28 mouse cellular contexts compared by ENCODE assay signal in genomic region chr14:10880749-10881148, GRCm38 (mm10).
"Had no signal": no experiment of that assay in that cellular context is flagged by ENCODE, and none has a peak within 500 bp of the region (broad histone marks: within the 10 kb centered on the region; RNA-seq: fewer than 3 reads in every experiment).

No protein-coding gene starts in this region.

- H3K27ac ChIP-seq: gastrocnemius, adult 2 months; heart, adult 2 months; heart, embryonic 13.5 days; heart, embryonic 15.5 days; hindbrain, embryonic 13.5 days; hindbrain, embryonic 15.5 days; hindbrain, postnatal 0 days; kidney, embryonic 15.5 days; limb, embryonic 10.5 days; limb, embryonic 12.5 days; liver, embryonic 13.5 days had no signal

- H3K9me3 ChIP-seq: heart, embryonic 13.5 days; heart, embryonic 15.5 days; hindbrain, embryonic 13.5 days; hindbrain, embryonic 15.5 days; kidney, embryonic 15.5 days; limb, embryonic 10.5 days; limb, embryonic 12.5 days; liver, embryonic 13.5 days had no signal

- H3K9ac ChIP-seq: heart, embryonic 13.5 days; heart, embryonic 15.5 days; hindbrain, embryonic 13.5 days; hindbrain, embryonic 15.5 days; kidney, embryonic 15.5 days; limb, embryonic 12.5 days; liver, embryonic 13.5 days had no signal

- DNase-seq: gastrocnemius, adult 2 months; gastrocnemius, postnatal 10 days; gastrocnemius, postnatal 25 days; heart, adult 11 months; heart, adult 2 months; heart, postnatal 14 days; heart, postnatal 36 days; kidney, adult 11 months; kidney, adult 2 months; kidney, adult 9 months; kidney, postnatal 10 days; kidney, postnatal 25 days; kidney, postnatal 4 days; layer of hippocampus, adult 9-11 months; layer of hippocampus, postnatal 36 days; liver; liver, embryonic 13.5 days had no signal

- H3K4me1 ChIP-seq: heart, embryonic 13.5 days; heart, embryonic 15.5 days; kidney, embryonic 15.5 days; liver, embryonic 13.5 days had no signal

- H3K36me3 ChIP-seq: heart, embryonic 13.5 days; heart, embryonic 15.5 days; hindbrain, embryonic 13.5 days; hindbrain, embryonic 15.5 days; kidney, embryonic 15.5 days; limb, embryonic 10.5 days; limb, embryonic 12.5 days; liver, embryonic 13.5 days had no signal

- ATAC-seq: hindbrain, postnatal 0 days; intestine, embryonic 16.5 days had no signal

- H3K4me2 ChIP-seq: heart, embryonic 11.5 days; heart, embryonic 13.5 days; heart, embryonic 15.5 days; hindbrain, embryonic 13.5 days; hindbrain, embryonic 15.5 days; kidney, embryonic 15.5 days; limb, embryonic 12.5 days; liver, embryonic 11.5 days; liver, embryonic 13.5 days had no signal

- H3K27me3 ChIP-seq: heart, embryonic 13.5 days; heart, embryonic 15.5 days; hindbrain, embryonic 13.5 days; hindbrain, embryonic 15.5 days; kidney, embryonic 15.5 days; limb, embryonic 12.5 days; liver, embryonic 13.5 days had no signal

- H3K4me3 ChIP-seq: gastrocnemius, adult 2 months; heart, adult 2 months; heart, embryonic 13.5 days; heart, embryonic 15.5 days; hindbrain, embryonic 13.5 days; hindbrain, embryonic 15.5 days; kidney, embryonic 15.5 days; limb, embryonic 10.5 days; limb, embryonic 12.5 days; liver, embryonic 13.5 days had no signal
